Mouse (Mus musculus): Measurements from ENCODE around the gene Olfr1167.
"Not testable (repeated sequence)": the region's sequence is repeated elsewhere in the genome, so short reads cannot be mapped to it uniquely, and the experiment has no call there.

Olfr1167 gene

GRCm38 (mm10) chr2:88155093-88155492 lies at the start of gene Olfr1167:
TSS of gene Olfr1167 (minus strand) at chr2:88155193.
- DNase-seq, result not testable (repeated sequence)

- DNase-seq, result no peak
Measured at GRCm38 (mm10) chr2:88181580-88181979, 26.6 kb upstream of the Olfr1167 start, which contains the start of gene Olfr1168. TSS of gene Olfr1168 (plus strand) at chr2:88181880.

GRCm38 (mm10) chr2:88128172-88128571 lies 26.8 kb downstream of the Olfr1167 start, which contains the start of gene Olfr1166:
TSS of gene Olfr1166 (minus strand) at chr2:88128272.
- no peak for DNase-seq

Data from retina, postnatal 1 day (tissue).